Mouse (Mus musculus): ENCODE measurements around the gene Gm42906. TPM values are rescaled to one million over a fixed set of nuclear protein-coding genes. Genes with fewer than 3 reads are reported as not detected.

Gene Gm42906
- polyA plus RNA-seq, 1 experiment from 2014 or later, result not detected

DNA sequence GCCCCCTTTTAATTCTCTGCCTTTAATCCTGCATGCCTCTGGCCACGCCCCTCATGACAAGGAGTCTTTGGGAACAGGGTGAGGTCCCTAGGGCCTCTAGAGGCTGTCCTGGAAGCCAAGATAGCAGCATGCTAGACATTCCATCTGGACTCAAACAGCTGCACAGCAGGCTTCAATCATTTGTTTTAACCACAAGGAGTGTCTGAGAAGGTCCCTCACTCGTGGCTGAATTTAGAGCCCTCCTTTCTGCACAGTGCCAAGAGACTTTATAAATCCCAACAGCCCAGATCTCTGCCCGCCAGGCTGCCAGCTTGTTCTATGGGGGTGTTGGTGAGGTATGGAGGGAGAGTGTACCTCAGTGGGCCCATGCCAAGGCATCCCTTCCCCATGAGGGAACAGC is 273.2 kb downstream of the Gm42906 start:
- Histone ChIP-seq H3K9me3 (ENCODE audit: control insufficient read depth) (no peaks in the 10 kb centered on the region), H3K4me2 (replicated peaks; ENCODE audit: low read depth) (no peak overlapping the region), H3K27ac (ENCODE audit: low read depth, low read length) (no peak overlapping the region), H3K36me3 (ENCODE audit: control insufficient read depth, insufficient read depth) (no peaks in the 10 kb centered on the region), H3K4me3 (ENCODE audit: low read depth, low read length) (no peak overlapping the region), H3K9ac (ENCODE audit: low read depth, low read length) (no peak overlapping the region), H3K4me1 (replicated peaks; ENCODE audit: control insufficient read depth, insufficient read depth, low read length) (peaks cover 2% of the 10 kb centered on the region; the same call in 1 of the 2 replicates), H3K27me3 (replicated peaks; ENCODE audit: control insufficient read depth, insufficient read depth, low read length) (no peaks in the 10 kb centered on the region)
- WGBS, result 33% methylated on average over 3 of the region's 3 CpGs
- TF ChIP-seq CTCF (IDR thresholded peaks at IDR 0.05; ENCODE audit: low read depth), result no peak
- ATAC-seq, result peak; percentile 73

DNA sequence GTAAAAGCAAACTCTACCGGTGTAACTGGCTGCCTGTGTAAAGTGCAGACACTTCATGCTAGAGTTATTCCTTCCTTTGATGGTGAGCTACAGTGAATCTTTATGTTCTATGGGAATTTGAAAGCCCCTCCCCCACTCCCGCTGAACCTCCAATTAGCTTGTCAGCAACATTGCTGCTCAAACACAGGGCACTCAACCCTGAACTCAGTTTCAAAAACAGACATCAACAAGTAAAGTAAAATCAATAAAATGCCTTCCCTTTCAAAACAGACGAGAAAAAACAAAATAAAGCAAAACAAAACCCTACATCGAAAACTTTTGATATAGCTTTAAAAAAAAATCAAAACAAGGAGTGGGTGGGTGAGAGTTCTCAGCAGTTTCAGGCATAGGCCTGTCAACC is 273.9 kb downstream of the Gm42906 start:
- Histone ChIP-seq H3K27ac (ENCODE audit: low read depth, low read length) (no peak overlapping the region), H3K4me3 (ENCODE audit: low read depth, low read length) (no peak overlapping the region), H3K4me2 (replicated peaks; ENCODE audit: low read depth) (no peak overlapping the region), H3K27me3 (replicated peaks; ENCODE audit: control insufficient read depth, insufficient read depth, low read length) (no peaks in the 10 kb centered on the region), H3K9me3 (ENCODE audit: control insufficient read depth) (no peaks in the 10 kb centered on the region), H3K9ac (ENCODE audit: low read depth, low read length) (no peak overlapping the region), H3K4me1 (replicated peaks; ENCODE audit: control insufficient read depth, insufficient read depth, low read length) (peaks cover 2% of the 10 kb centered on the region; the same call in 1 of the 2 replicates), H3K36me3 (ENCODE audit: control insufficient read depth, insufficient read depth) (no peaks in the 10 kb centered on the region)
- WGBS, result 79% methylated on average over 4 of the region's 4 CpGs
- TF ChIP-seq CTCF (IDR thresholded peaks at IDR 0.05; ENCODE audit: low read depth), result no peak
- no peak for ATAC-seq

DNA sequence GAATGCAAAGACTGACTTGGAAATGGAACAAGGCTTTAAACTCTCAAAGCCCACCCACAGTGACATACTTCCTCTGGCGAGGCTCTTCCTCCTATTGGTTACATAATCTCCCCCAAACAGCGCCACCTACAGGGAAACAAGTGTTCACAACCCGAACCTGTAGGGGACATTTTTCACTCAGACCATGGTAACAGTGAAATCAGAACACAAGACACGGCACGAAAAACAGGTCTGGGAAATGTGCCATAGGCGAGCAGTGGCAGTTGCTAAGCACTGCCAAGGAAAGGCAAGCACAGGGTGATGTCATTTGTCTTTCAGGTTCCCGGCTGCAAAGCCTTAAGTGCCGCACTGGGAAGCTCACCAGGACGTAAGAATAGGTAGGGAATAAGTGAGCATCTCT is 276.4 kb downstream of the Gm42906 start:
- no peak for ATAC-seq
- 83% methylated on average over 9 of the region's 9 CpGs for WGBS
- H3K9ac ChIP-seq (ENCODE audit: low read depth, low read length), result no peak overlapping the region
- H3K27ac ChIP-seq (ENCODE audit: low read depth, low read length), result no peak overlapping the region
- no peaks in the 10 kb centered on the region for H3K27me3 ChIP-seq (replicated peaks; ENCODE audit: control insufficient read depth, insufficient read depth, low read length)
- TF ChIP-seq CTCF (IDR thresholded peaks at IDR 0.05; ENCODE audit: low read depth), result peak; percentile 44
- no peak overlapping the region for H3K4me3 ChIP-seq (ENCODE audit: low read depth, low read length)
- H3K4me2 ChIP-seq (replicated peaks; ENCODE audit: low read depth), result no peak overlapping the region
- H3K36me3 ChIP-seq (ENCODE audit: control insufficient read depth, insufficient read depth), result no peaks in the 10 kb centered on the region
- peaks cover under 1% of the 10 kb centered on the region; the same call in 1 of the 2 replicates for H3K4me1 ChIP-seq (replicated peaks; ENCODE audit: control insufficient read depth, insufficient read depth, low read length)
- no peaks in the 10 kb centered on the region for H3K9me3 ChIP-seq (ENCODE audit: control insufficient read depth)

DNA sequence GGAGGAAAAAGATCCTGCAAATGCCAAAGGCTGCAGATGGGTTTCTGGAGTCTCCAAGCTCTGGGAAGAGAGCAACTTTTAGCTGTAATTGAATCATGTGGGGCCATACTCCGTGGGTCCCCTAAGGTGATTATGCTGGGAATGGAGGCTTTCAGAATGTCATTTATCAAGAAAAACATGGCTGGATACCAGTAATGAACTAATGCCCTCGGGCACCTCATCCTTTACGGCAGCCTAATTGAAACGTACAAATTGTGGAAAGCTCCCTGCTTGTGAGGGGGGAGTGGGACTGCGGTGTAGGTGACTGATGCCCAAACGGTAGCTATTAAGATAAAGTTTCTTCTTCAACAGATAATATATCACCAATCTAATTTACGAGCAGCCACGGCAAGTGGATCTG is 278.5 kb downstream of the Gm42906 start:
- no peak for ATAC-seq
- H3K36me3 ChIP-seq (ENCODE audit: control insufficient read depth, insufficient read depth), result no peaks in the 10 kb centered on the region
- TF ChIP-seq CTCF (IDR thresholded peaks at IDR 0.05; ENCODE audit: low read depth), result no peak
- WGBS, result 50% methylated on average over 8 of the region's 8 CpGs
- H3K27ac ChIP-seq (ENCODE audit: low read depth, low read length), result no peak overlapping the region
- no peak overlapping the region for H3K4me2 ChIP-seq (replicated peaks; ENCODE audit: low read depth)
- no peak overlapping the region for H3K9ac ChIP-seq (ENCODE audit: low read depth, low read length)
- no peaks in the 10 kb centered on the region for H3K27me3 ChIP-seq (replicated peaks; ENCODE audit: control insufficient read depth, insufficient read depth, low read length)
- H3K4me3 ChIP-seq (ENCODE audit: low read depth, low read length), result no peak overlapping the region
- H3K4me1 ChIP-seq (replicated peaks; ENCODE audit: control insufficient read depth, insufficient read depth, low read length), result no peaks in the 10 kb centered on the region
- H3K9me3 ChIP-seq (ENCODE audit: control insufficient read depth), result no peaks in the 10 kb centered on the region

DNA sequence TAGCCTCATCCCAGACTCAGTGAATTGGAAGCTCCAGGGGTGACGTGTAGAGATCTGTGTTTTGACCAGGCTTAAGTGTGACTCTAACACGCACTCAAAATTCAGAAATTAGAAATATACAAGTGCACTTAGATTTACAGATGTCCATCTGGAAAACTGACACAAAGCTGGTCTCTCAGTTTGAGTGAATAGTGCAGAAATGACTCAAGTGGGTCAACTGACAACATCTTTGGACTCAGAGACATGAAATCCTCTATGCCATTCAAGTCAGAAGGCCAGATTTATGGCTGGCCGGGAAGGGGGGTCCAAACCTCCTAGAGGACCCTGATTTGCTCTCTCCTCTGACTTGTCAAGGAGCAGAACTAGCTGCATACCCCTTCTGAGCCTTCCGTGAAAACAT is 279.9 kb downstream of the Gm42906 start:
- H3K9me3 ChIP-seq (ENCODE audit: control insufficient read depth), result no peaks in the 10 kb centered on the region
- no peak overlapping the region for H3K9ac ChIP-seq (ENCODE audit: low read depth, low read length)
- H3K4me3 ChIP-seq (ENCODE audit: low read depth, low read length), result no peak overlapping the region
- H3K27ac ChIP-seq (ENCODE audit: low read depth, low read length), result no peak overlapping the region
- H3K27me3 ChIP-seq (replicated peaks; ENCODE audit: control insufficient read depth, insufficient read depth, low read length), result no peaks in the 10 kb centered on the region
- no peaks in the 10 kb centered on the region for H3K36me3 ChIP-seq (ENCODE audit: control insufficient read depth, insufficient read depth)
- H3K4me1 ChIP-seq (replicated peaks; ENCODE audit: control insufficient read depth, insufficient read depth, low read length), result 0 out of 2 replicates have a peak, but pooled peaks cover 4% of the 10 kb centered on the region
- ATAC-seq, result no peak
- 77% methylated on average over 4 of the region's 4 CpGs for WGBS
- TF ChIP-seq CTCF (IDR thresholded peaks at IDR 0.05; ENCODE audit: low read depth), result no peak
- no peak overlapping the region for H3K4me2 ChIP-seq (replicated peaks; ENCODE audit: low read depth)

DNA sequence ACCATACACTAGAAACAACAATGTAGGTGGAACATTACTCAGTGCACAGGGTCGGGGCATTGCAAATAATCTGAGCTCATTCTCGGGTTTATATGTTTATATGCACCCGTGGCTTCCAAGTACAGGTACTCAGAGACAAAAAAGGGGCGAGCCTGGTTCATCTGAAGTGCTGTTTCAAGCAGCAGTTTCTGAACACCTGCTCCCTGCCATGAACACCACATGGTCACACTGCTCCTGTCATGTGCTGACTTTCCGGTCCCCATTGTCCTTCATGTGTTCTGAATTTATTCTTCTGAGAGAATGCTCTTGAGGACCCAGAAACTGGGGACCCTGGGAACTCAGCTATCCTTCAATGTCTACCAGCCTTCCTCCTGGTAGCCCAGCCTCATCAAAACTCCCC is 282.2 kb downstream of the Gm42906 start:
- ATAC-seq, result no peak
- 69% methylated on average over 5 of the region's 5 CpGs for WGBS
- 0 out of 2 replicates have a peak, but pooled peaks cover 7% of the 10 kb centered on the region for H3K4me1 ChIP-seq (replicated peaks; ENCODE audit: control insufficient read depth, insufficient read depth, low read length)
- H3K27ac ChIP-seq (ENCODE audit: low read depth, low read length), result no peak overlapping the region
- TF ChIP-seq CTCF (IDR thresholded peaks at IDR 0.05; ENCODE audit: low read depth), result no peak
- H3K9me3 ChIP-seq (ENCODE audit: control insufficient read depth), result no peaks in the 10 kb centered on the region
- no peaks in the 10 kb centered on the region for H3K27me3 ChIP-seq (replicated peaks; ENCODE audit: control insufficient read depth, insufficient read depth, low read length)
- no peak overlapping the region for H3K4me3 ChIP-seq (ENCODE audit: low read depth, low read length)
- no peak overlapping the region for H3K4me2 ChIP-seq (replicated peaks; ENCODE audit: low read depth)
- no peaks in the 10 kb centered on the region for H3K36me3 ChIP-seq (ENCODE audit: control insufficient read depth, insufficient read depth)
- H3K9ac ChIP-seq (ENCODE audit: low read depth, low read length), result no peak overlapping the region

DNA sequence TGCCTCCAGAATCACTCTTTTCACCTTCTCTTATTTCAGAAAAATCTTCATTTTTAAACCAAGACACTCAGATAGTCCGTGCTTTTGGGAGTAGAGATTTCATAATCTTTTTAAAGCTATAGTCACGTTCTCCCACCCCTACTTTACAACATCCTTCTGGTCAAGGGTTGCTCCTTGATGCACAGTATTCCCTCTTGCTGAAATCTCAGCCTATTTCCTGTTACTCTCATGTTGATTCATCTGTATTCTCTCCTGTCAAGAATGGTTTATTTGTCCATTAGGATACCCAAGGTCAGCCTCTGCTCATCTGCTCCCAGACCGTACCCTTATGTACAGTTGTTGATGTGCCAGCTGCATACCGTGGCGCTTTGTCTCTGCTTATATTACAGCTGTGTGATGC is 284.0 kb downstream of the Gm42906 start:
- 26% methylated on average over 5 of the region's 5 CpGs for WGBS
- Histone ChIP-seq H3K4me1 (replicated peaks; ENCODE audit: control insufficient read depth, insufficient read depth, low read length) (0 out of 2 replicates have a peak, but pooled peaks cover 7% of the 10 kb centered on the region), H3K4me3 (ENCODE audit: low read depth, low read length) (no peak overlapping the region), H3K9ac (ENCODE audit: low read depth, low read length) (no peak overlapping the region), H3K36me3 (ENCODE audit: control insufficient read depth, insufficient read depth) (no peaks in the 10 kb centered on the region), H3K4me2 (replicated peaks; ENCODE audit: low read depth) (no peak overlapping the region), H3K27me3 (replicated peaks; ENCODE audit: control insufficient read depth, insufficient read depth, low read length) (no peaks in the 10 kb centered on the region), H3K27ac (ENCODE audit: low read depth, low read length) (no peak overlapping the region), H3K9me3 (ENCODE audit: control insufficient read depth) (no peaks in the 10 kb centered on the region)
- peak; percentile 70 for ATAC-seq
- no peak for TF ChIP-seq CTCF (IDR thresholded peaks at IDR 0.05; ENCODE audit: low read depth)
